Mouse (Mus musculus): Measurements from ENCODE around the gene Gm3278.
"Not testable (repeated sequence)": the region's sequence is repeated elsewhere in the genome, so short reads cannot be mapped to it uniquely, and the experiment has no call there.

The Gm3278 gene

GRCm38 (mm10) chr14:4892116-4892515 lies at the start of gene Gm3278:
TSS of gene Gm3278 (plus strand) at chr14:4892416.
- DNase-seq (ENCODE audit: low spot score in 2 of 2): not testable (repeated sequence)

DNA sequence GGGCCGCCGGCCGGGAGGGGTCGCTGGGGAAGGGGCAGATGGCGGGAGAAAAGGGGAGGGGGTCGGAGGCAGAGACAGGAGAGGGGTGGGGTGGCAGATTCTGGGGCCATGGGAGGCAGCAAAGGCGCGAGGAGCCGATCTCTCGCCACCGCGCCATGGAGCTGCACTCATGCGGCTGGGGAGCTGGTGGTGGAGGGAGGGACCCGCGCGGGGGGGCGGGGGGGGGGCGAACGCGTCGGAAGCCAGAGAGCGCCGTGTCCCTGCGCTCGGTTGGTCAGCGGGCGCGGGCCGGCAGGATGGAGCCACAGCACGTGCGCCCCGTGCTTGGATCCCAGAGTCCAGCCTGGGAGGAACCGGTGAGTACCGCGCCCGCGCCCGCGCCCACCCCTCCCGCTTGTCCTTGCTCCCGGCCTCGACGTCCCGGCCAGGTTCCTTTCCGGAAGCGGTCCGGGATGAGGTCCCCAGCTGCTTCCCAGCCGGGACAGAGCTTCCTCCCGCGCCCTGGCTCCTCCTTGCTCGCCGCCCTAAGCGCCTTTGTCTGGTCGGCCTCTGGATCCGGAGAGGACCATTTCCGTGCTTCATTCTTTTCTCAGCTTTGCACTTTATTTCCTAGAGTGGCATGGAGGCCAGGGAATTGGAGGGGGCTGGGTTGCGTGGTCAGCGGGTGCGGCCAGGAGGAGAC lies 36.8 kb upstream of the Gm3278 start, which contains the start of gene Gm3264:
Gene Gm3264, plus strand, starts transcription at position 278 of the 682 bp plus-strand sequence.
- not testable (repeated sequence) for DNase-seq (ENCODE audit: low spot score in 2 of 2)
